Mouse (Mus musculus) c-Kit-positive CD71-positive TER-119-positive erythroid progenitor cells, embryonic 14.5 days (primary cell): ENCODE data around the gene Higd2a.
A peak's percentile ranks its signal among the peaks of the same experiment; 100 is the strongest.

Source experiments
- DNase-seq: peaks from one replicate; pipeline ENCODE4 v3.0.0-alpha.2; 2013; ENCODE audit warnings: low spot score

Gene Higd2a

GRCm38 (mm10) chr13:54621155-54621932 lies 31.3 kb downstream of the Higd2a start, which contains the start of gene Faf2:
Gene Faf2, plus strand, starts transcription at chr13:54621784.
- DNase-seq, result peak; percentile 93

DNA sequence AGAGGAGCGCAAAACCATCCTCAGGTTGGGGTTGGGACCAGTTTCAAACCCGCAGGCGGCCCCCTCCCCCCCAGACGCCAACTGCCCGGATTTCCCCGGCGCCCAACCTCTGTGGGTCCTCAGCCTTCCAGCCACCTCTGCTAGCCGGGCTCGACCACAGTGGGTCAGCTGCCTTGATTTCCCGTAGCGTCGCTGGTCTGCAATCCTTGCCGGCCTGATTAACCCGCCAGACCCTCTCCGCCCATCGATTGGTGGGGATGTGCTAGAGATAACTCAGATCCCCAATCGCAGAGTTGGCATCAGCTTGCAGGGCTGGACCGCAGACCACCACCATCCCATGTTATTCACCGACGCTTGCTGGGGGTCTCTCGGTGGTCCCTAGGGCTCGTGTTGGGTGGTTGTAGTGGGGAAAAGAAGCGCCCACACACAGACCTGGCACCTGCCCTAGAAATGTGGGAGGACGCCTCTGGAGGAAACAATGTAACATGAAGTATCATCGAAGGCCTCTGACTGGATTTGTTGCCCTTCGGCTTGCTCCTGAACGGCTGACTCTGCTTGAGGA lies 32.0 kb downstream of the Higd2a start:
- peak; percentile 29 for DNase-seq

- no peak for DNase-seq
Measured at GRCm38 (mm10) chr13:54629128-54629527, 39.1 kb downstream of the Higd2a start.

- no peak for DNase-seq
Measured at GRCm38 (mm10) chr13:54632731-54633277, 42.8 kb downstream of the Higd2a start.

GRCm38 (mm10) chr13:54635011-54635410 lies 45.0 kb downstream of the Higd2a start:
- DNase-seq, result no peak
